Mouse (Mus musculus) spleen, postnatal 4 days (tissue): Measurements from ENCODE around the gene Pcnx4.
"Not testable (repeated sequence)": the region's sequence is repeated elsewhere in the genome, so short reads cannot be mapped to it uniquely, and the experiment has no call there.

Source experiments
- DNase-seq, 2 experiments: peaks; one replicate each; pipeline ENCODE4 v3.0.0; 2022; ENCODE audit warnings: low spot score in 2 of 2

The Pcnx4 gene

GRCm38 (mm10) chr12:72594001-72594400, 57.8 kb downstream of the Pcnx4 start:
- no peak for DNase-seq

- not testable (repeated sequence) for DNase-seq
Measured at GRCm38 (mm10) chr12:72598731-72599130, 62.5 kb downstream of the Pcnx4 start.

GRCm38 (mm10) chr12:72612053-72612452, 75.9 kb downstream of the Pcnx4 start:
- DNase-seq: no peak

- DNase-seq: no peak
Measured at GRCm38 (mm10) chr12:72620856-72621255, 84.7 kb downstream of the Pcnx4 start.

GRCm38 (mm10) chr12:72621441-72621840, 85.3 kb downstream of the Pcnx4 start:
- DNase-seq: no peak

GRCm38 (mm10) chr12:72622853-72623496, 86.8 kb downstream of the Pcnx4 start:
- no peak for DNase-seq

GRCm38 (mm10) chr12:72628751-72629150, 92.6 kb downstream of the Pcnx4 start:
- no peak for DNase-seq
